Mouse (Mus musculus) intestine, postnatal 0 days (tissue): ENCODE results near the gene Eps15. TPM values are rescaled to one million over a fixed set of nuclear protein-coding genes. Genes with fewer than 3 reads are reported as not detected.
A peak's percentile ranks its signal among the peaks of the same experiment; 100 is the strongest.

Source experiments
- ATAC-seq: fragments of 200-750 bp; cut with Nextera tagmentation; 2 replicates; pipeline ENCODE4 v1.8.0; 2017; ENCODE audit warnings: mild to moderate bottlenecking, moderate TSS enrichment, moderate library complexity
- H3K27ac ChIP-seq: fragments of 300-500 bp; sonication (generic); 2 replicates; pipeline ENCODE4 v1.5.1; 2014; ENCODE audit warnings: mild to moderate bottlenecking, low read depth, low read length, moderate library complexity
- H3K27me3 ChIP-seq: fragments of 300-500 bp; sonication (generic); replicated peaks from 2 replicates; pipeline ENCODE4 v1.6.1; 2014; ENCODE audit warnings: low read length, mixed read lengths; ENCODE audit not compliant: control insufficient read depth, insufficient read depth
- H3K36me3 ChIP-seq: fragments of 300-500 bp; sonication (generic); 2 replicates; pipeline ENCODE4 v1.6.1; 2014; ENCODE audit warnings: mild to moderate bottlenecking, moderate library complexity; ENCODE audit not compliant: control insufficient read depth, insufficient read depth
- H3K4me1 ChIP-seq: fragments of 300-500 bp; sonication (generic); replicated peaks from 2 replicates; pipeline ENCODE4 v1.6.1; 2014; ENCODE audit warnings: antibody characterized with exemption, low read length, mixed read lengths; ENCODE audit not compliant: control insufficient read depth, insufficient read depth
- H3K4me2 ChIP-seq: fragments of 300-500 bp; sonication (generic); replicated peaks from 2 replicates; pipeline ENCODE4 v1.6.1; 2014; ENCODE audit warnings: low read depth, mild to moderate bottlenecking, moderate library complexity
- H3K4me3 ChIP-seq: fragments of 300-500 bp; sonication (generic); 2 replicates; pipeline ENCODE4 v1.5.1; 2014; ENCODE audit warnings: low read depth, low read length
- H3K9ac ChIP-seq: fragments of 300-500 bp; sonication (generic); 2 replicates; pipeline ENCODE4 v1.6.1; 2014; ENCODE audit warnings: mild to moderate bottlenecking, low read depth, low read length
- H3K9me3 ChIP-seq: fragments of 300-500 bp; sonication (generic); 2 replicates; pipeline ENCODE4 v1.6.1; 2016; ENCODE audit warnings: mixed run types; ENCODE audit not compliant: control insufficient read depth
- CTCF ChIP-seq: sonication (generic); IDR thresholded peaks from 2 replicates; pipeline ENCODE4 v1.5.1; 2016; ENCODE audit warnings: low read depth, mild to moderate bottlenecking, control low read depth, antibody characterized with exemption, moderate library complexity
- WGBS: fragments of 180-500 bp; shearing (Covaris S2); extraction: QIAGEN DNeasy Blood & Tissue Kit; methylation state at CpG from one replicate; pipeline ENCODE4 v1.1.7; 2014; 5-methylcytosine and 5-hydroxymethylcytosine counted together
- polyA plus RNA-seq: library from polyadenylated mRNA; unstranded; fragments of >200 nt; fragmentation: Nextera tagmentation; extraction: Ambion mirVana; gene quantifications from 2 replicates; pipeline ENCODE4 v1.2.1, GENCODE M21; 2015

Eps15 gene
- 18.3 and 19.5 TPM in 2 replicates for polyA plus RNA-seq

- H3K27ac ChIP-seq: peak within 1 kb of the TSS; percentile 88
- peak; percentile 96 for ATAC-seq
- H3K9me3 ChIP-seq: no peaks in the 10 kb centered on the region
- 4% methylated on average over 20 of the region's 44 CpGs for WGBS
- H3K27me3 ChIP-seq: no peaks in the 10 kb centered on the region
- no peak for TF ChIP-seq CTCF
- no peaks in the 10 kb centered on the region for H3K36me3 ChIP-seq
- peak within 1 kb of the TSS; percentile 91 for H3K9ac ChIP-seq
- H3K4me1 ChIP-seq: no peaks in the 10 kb centered on the region; the same call in 1 of the 2 replicates
- peak within 1 kb of the TSS; percentile 91 for H3K4me2 ChIP-seq
- H3K4me3 ChIP-seq: peak within 1 kb of the TSS; percentile 95
Measured at GRCm38 (mm10) chr4:109279689-109280458, at the start of gene Eps15. Gene Eps15, plus strand, starts transcription at chr4:109280268.

- ATAC-seq: no peak
- Histone ChIP-seq H3K9ac (no peak within 1 kb of the TSS), H3K36me3 (no peaks in the 10 kb centered on the region), H3K4me2 (no peak within 1 kb of the TSS), H3K4me1 (0 out of 2 replicates have a peak, but pooled peaks cover 3% of the 10 kb centered on the region), H3K4me3 (no peak within 1 kb of the TSS), H3K9me3 (no peaks in the 10 kb centered on the region), H3K27me3 (no peaks in the 10 kb centered on the region), H3K27ac (no peak within 1 kb of the TSS)
- no peak for TF ChIP-seq CTCF
- 83% methylated on average over 2 of the region's 2 CpGs for WGBS
Measured at GRCm38 (mm10) chr4:109234185-109234584, 45.9 kb upstream of the Eps15 start, which contains the start of gene Calr4. Gene Calr4, plus strand, starts transcription at chr4:109234485.

- H3K4me2 ChIP-seq: no peak overlapping the region
- H3K27me3 ChIP-seq: no peaks in the 10 kb centered on the region
- no peaks in the 10 kb centered on the region for H3K9me3 ChIP-seq
- no peak for ATAC-seq
- no peak overlapping the region for H3K27ac ChIP-seq
- no peak overlapping the region for H3K4me3 ChIP-seq
- no peak for TF ChIP-seq CTCF
- H3K9ac ChIP-seq: no peak overlapping the region
- H3K4me1 ChIP-seq: 0 out of 2 replicates have a peak, but pooled peaks cover 1% of the 10 kb centered on the region
- no peaks in the 10 kb centered on the region for H3K36me3 ChIP-seq
- 76% methylated on average over 9 of the region's 9 CpGs for WGBS
Measured at GRCm38 (mm10) chr4:109234806-109235350, 45.2 kb upstream of the Eps15 start.

- H3K4me2 ChIP-seq: no peak overlapping the region
- no peak overlapping the region for H3K4me3 ChIP-seq
- H3K36me3 ChIP-seq: no peaks in the 10 kb centered on the region
- no peak overlapping the region for H3K27ac ChIP-seq
- no peaks in the 10 kb centered on the region for H3K9me3 ChIP-seq
- 77% methylated on average over 7 of the region's 7 CpGs for WGBS
- TF ChIP-seq CTCF: no peak
- ATAC-seq: no peak
- H3K4me1 ChIP-seq: no peaks in the 10 kb centered on the region
- no peak overlapping the region for H3K9ac ChIP-seq
- no peaks in the 10 kb centered on the region for H3K27me3 ChIP-seq
Measured at GRCm38 (mm10) chr4:109236186-109236879, 43.7 kb upstream of the Eps15 start.

GRCm38 (mm10) chr4:109238428-109239268 is 41.4 kb upstream of the Eps15 start:
- Histone ChIP-seq H3K27ac (no peak overlapping the region), H3K9ac (no peak overlapping the region), H3K4me1 (no peaks in the 10 kb centered on the region), H3K27me3 (no peaks in the 10 kb centered on the region), H3K4me3 (no peak overlapping the region), H3K36me3 (no peaks in the 10 kb centered on the region), H3K9me3 (no peaks in the 10 kb centered on the region), H3K4me2 (no peak overlapping the region)
- no peak for TF ChIP-seq CTCF
- 78% methylated on average over 24 of the region's 24 CpGs for WGBS
- no peak for ATAC-seq
